In genomic region chr6:145906096-145906890, GRCm38 (mm10) we compare ENCODE assay signal across 12 mouse cellular contexts. TPM values are rescaled to one million over a fixed set of nuclear protein-coding genes. Genes with fewer than 3 reads are reported as not detected.
A peak's percentile ranks its signal among the peaks of the same experiment; 100 is the strongest.
DNase-seq lines count a peak whose midpoint lies in the region; ATAC-seq lines count a peak whose summit lies in the region.
"Had no signal": no experiment of that assay in that cellular context is flagged by ENCODE, and none has a peak within 500 bp of the region (broad histone marks: within the 10 kb centered on the region; RNA-seq: fewer than 3 reads in every experiment).

No protein-coding gene starts in this region.

- H3K4me3 ChIP-seq in kidney, embryonic 14.5 days (ENCODE audit: low read length): no peak overlapping the region
- H3K4me3 ChIP-seq in midbrain, embryonic 13.5 days (replicated peaks): no peak overlapping the region
- H3K4me3 ChIP-seq: intestine, embryonic 15.5 days; limb, embryonic 15.5 days; lung, embryonic 15.5 days had no signal

- no peaks in the 10 kb centered on the region for H3K27me3 ChIP-seq in kidney, embryonic 14.5 days (ENCODE audit: control insufficient read depth, insufficient read depth, low read length)
- no peaks in the 10 kb centered on the region for H3K27me3 ChIP-seq in midbrain, embryonic 13.5 days
- H3K27me3 ChIP-seq: intestine, embryonic 15.5 days; limb, embryonic 15.5 days; lung, embryonic 15.5 days had no signal

- DNase-seq in kidney, adult 11 months: peak; percentile 29
- DNase-seq in Muller cell, postnatal 12 days (ENCODE audit: inconsistent ontology term): peak; percentile 73
- peak; percentile 80 to 81 for DNase-seq in adrenal gland, postnatal 36 days
- DNase-seq in mesoderm, embryonic 11.5 days (ENCODE audit: low read depth, low spot score): peak; percentile 34
- DNase-seq in gastrocnemius, postnatal 25 days: no peak

- no peak overlapping the region for H3K4me2 ChIP-seq in kidney, embryonic 14.5 days (replicated peaks; ENCODE audit: low read depth, low read length)
- H3K4me2 ChIP-seq in midbrain, embryonic 13.5 days (replicated peaks): no peak overlapping the region
- H3K4me2 ChIP-seq: intestine, embryonic 15.5 days; limb, embryonic 15.5 days; lung, embryonic 15.5 days had no signal

- no peaks in the 10 kb centered on the region for H3K4me1 ChIP-seq in kidney, embryonic 14.5 days (ENCODE audit: control insufficient read depth, insufficient read depth, low read length)
- H3K4me1 ChIP-seq in midbrain, embryonic 13.5 days (replicated peaks): no peaks in the 10 kb centered on the region
- H3K4me1 ChIP-seq: intestine, embryonic 15.5 days; limb, embryonic 15.5 days; lung, embryonic 15.5 days had no signal

- H3K27ac ChIP-seq in kidney, embryonic 14.5 days (ENCODE audit: low read depth, low read length): no peak overlapping the region
- no peak overlapping the region for H3K27ac ChIP-seq in midbrain, embryonic 13.5 days
- H3K27ac ChIP-seq: intestine, embryonic 15.5 days; limb, embryonic 15.5 days; lung, embryonic 15.5 days had no signal

- ATAC-seq in kidney, embryonic 14.5 days (ENCODE audit: low FRiP score, low TSS enrichment): no peak
- no peak for ATAC-seq in midbrain, embryonic 13.5 days
- no peak for ATAC-seq in activated CD4-positive, CD25-positive, alpha-beta regulatory T cell, adult 4 months
- ATAC-seq: intestine, embryonic 15.5 days had no signal

- no peaks in the 10 kb centered on the region for H3K9me3 ChIP-seq in kidney, embryonic 14.5 days (ENCODE audit: control insufficient read depth, low read length)
- no peaks in the 10 kb centered on the region for H3K9me3 ChIP-seq in midbrain, embryonic 13.5 days
- H3K9me3 ChIP-seq: intestine, embryonic 15.5 days; limb, embryonic 15.5 days; lung, embryonic 15.5 days had no signal

- H3K36me3 ChIP-seq in kidney, embryonic 14.5 days (ENCODE audit: control insufficient read depth, insufficient read depth, low read length): no peaks in the 10 kb centered on the region
- H3K36me3 ChIP-seq in midbrain, embryonic 13.5 days: no peaks in the 10 kb centered on the region
- H3K36me3 ChIP-seq: intestine, embryonic 15.5 days; limb, embryonic 15.5 days; lung, embryonic 15.5 days had no signal

- no peak overlapping the region for H3K9ac ChIP-seq in kidney, embryonic 14.5 days (ENCODE audit: low read depth, low read length)
- no peak overlapping the region for H3K9ac ChIP-seq in midbrain, embryonic 13.5 days (replicated peaks)
- H3K9ac ChIP-seq: intestine, embryonic 15.5 days; limb, embryonic 15.5 days; lung, embryonic 15.5 days had no signal

- WGBS in kidney, embryonic 14.5 days: 47% methylated on average over 7 of the region's 7 CpGs
- WGBS in midbrain, embryonic 13.5 days: 73% methylated on average over 7 of the region's 7 CpGs

RNA-seq across cellular contexts. Expression of gene Sspn, which starts 25.1 kb away (rescaled TPM):
- 4.6 and 7.9 TPM in 2 replicates for polyA plus RNA-seq in kidney, embryonic 14.5 days (2014; fragmentation: Nextera tagmentation; extraction: Ambion mirVana)
- 10 to 100 TPM; 10.5 to 18.1 TPM for total RNA-seq in adrenal gland, postnatal 36 days (2021)
- total RNA-seq in gastrocnemius, postnatal 25 days (2021): 10 to 100 TPM; 59.1 to 64.0 TPM
- 2.1 and 2.8 TPM in 2 replicates for polyA plus RNA-seq in midbrain, embryonic 13.5 days (2015; fragmentation: Nextera tagmentation; extraction: Ambion mirVana)
- not detected for polyA plus RNA-seq in activated CD4-positive, CD25-positive, alpha-beta regulatory T cell, adult 4 months (2017; shearing (Covaris generic))
- total RNA-seq: megakaryocyte-erythroid progenitor cell, adult 5-6 weeks had no signal

RNA-seq across cellular contexts. Expression of gene Bhlhe41, which starts 40.9 kb away (rescaled TPM):
- 0.73 and 1.2 TPM in 2 replicates for polyA plus RNA-seq in kidney, embryonic 14.5 days (2014; fragmentation: Nextera tagmentation; extraction: Ambion mirVana)
- total RNA-seq in adrenal gland, postnatal 36 days (2021): 10 to 100 TPM; 12.3 to 16.5 TPM
- total RNA-seq in gastrocnemius, postnatal 25 days (2021): 10 to 100 TPM; 21.1 to 40.6 TPM
- polyA plus RNA-seq in midbrain, embryonic 13.5 days (2015; fragmentation: Nextera tagmentation; extraction: Ambion mirVana): 3.9 TPM in 2 replicates
- under 1 TPM; 0.05 to 0.17 TPM for polyA plus RNA-seq in activated CD4-positive, CD25-positive, alpha-beta regulatory T cell, adult 4 months (2017; shearing (Covaris generic))
